Mouse (Mus musculus) Muller cell, postnatal 12 days (primary cell): Measurements from ENCODE around the gene Ap2a2.
A peak's percentile ranks its signal among the peaks of the same experiment; 100 is the strongest.

Source experiments
- DNase-seq: peaks from one replicate; pipeline ENCODE4 v3.0.0-alpha.2; 2015; ENCODE audit errors: inconsistent ontology term

Gene Ap2a2

DNA sequence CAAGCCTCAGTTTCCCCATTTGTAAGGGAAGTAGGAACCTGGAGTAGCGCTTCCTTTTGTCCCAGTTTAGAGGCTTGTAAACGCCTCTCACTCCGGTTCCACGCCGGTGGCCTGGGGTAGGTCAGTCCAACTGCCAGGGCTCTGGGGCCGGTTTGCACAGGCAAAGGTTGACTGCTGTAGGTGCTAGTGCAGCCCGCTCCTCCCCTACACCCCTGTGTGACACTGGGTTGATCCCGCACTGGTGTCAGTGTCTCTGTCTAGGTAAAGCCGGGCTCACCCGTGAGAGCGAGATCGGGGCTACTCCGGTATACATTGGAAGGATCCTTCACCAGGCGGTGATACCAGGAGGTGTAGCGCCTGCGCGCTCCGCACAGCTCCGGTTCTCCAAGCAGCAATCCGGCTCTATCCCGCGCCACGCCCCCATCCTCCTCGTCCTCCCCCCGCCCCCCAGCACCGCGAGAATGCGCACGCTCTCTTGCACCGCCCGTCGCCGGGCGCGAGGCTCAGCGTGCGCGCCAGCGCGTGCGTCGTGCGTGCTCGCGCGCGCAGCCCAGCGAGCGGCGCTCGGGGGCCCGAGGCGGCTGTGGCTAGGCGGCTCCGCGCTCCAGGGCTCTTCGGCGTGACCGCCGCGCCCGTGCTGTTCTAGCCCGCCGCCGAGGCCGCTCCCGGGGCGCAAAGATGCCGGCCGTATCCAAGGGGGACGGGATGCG lies at the start of gene Ap2a2:
Ap2a2 (plus strand) TSS at position 492 of the 710 bp plus-strand sequence.
- DNase-seq, result peak; percentile 97

DNA sequence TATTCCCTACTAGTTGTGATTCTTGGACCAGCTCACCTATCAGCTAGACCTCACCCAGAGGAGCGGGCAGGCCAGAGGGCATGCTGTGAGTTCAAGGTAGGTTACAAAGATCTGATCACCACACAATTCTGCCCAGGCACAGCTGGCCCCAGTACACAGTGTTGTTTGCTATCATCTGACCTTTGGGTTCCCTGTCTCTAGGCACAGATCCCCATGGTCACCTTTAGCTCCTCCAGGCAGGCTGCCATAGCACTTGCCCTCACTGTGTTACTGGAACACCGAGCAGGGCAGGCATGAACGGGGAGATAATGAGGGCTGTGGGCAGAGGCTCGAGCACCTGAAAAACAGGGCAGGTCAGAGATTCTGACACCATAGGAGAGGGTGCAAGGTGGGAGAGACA lies 44.3 kb upstream of the Ap2a2 start:
- DNase-seq, result no peak

DNA sequence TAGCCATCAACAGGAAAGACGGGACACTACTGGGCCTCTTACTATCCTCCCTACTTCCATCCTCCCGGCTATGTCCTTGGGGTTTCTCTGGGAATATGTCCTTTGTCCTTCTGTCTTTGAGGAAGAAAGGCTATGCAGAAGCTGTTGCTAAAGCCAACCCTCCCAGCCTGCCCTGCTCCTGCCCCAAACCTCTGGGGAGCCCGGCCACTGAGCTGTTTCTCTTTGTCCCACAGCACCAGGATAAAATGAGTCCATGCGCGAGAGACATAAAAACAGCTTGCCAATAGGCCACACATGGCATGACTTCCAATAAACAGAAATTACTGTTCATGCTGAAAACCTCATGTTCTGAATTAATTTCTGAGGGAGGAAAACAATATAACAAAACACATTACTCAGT lies 43.7 kb upstream of the Ap2a2 start:
- no peak for DNase-seq

DNA sequence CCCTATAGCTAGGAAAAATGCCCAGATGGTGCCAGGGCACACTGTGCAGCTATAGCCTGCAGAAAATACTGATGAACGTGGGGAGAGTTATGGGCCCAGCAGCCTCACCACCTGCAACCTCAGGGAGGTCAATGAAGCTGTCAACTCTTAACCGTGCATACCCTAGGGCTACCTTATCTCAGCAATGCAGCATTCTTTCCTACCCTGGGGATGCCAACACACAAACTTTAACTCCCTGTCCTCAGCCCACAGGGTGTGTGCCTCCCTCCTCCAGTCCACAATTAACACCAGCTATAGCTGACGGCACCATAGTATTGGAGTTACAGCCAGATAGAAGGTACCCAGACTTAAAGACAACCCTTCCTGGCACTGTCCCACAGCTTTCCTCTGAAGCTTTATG lies 43.0 kb upstream of the Ap2a2 start:
- DNase-seq, result no peak

DNA sequence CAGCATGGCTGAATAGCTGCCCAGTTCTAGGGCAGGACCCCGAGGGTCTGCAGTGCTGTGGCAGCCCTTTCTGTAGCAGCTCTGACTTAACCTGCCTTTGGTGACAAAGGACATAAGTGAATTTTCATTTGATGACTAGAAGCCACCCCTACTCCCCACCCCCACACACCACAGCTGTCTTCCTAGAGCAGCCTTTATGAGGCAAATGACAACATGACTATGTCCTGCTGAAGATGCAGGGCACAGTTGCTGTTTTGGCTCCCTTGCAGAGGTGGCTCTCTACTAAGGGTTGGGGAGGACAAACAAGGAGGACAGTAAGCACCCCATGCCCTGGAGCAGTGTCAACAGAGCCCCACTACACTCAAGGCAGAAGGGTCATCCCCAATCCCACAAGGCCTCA lies 42.2 kb upstream of the Ap2a2 start:
- no peak for DNase-seq

DNA sequence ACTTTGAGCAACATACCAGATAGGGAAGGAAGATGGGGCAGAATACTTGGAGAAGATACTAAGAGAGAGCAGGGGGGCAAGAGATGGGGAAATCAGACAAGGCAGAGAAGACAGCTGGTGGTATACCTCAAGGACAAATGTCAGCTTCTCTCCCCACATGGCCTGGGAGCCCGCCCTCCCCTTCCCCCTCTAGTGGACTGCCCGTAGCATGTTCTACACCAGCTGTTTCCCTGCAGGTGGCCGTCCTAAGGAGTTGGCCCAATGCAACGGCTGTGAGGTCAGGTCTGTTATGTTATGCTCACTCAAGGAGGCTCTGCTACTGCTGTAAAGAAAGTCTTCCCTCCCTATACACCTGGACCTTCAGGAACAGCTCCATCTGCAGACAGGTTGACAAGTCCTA lies 39.0 kb upstream of the Ap2a2 start:
- no peak for DNase-seq

DNA sequence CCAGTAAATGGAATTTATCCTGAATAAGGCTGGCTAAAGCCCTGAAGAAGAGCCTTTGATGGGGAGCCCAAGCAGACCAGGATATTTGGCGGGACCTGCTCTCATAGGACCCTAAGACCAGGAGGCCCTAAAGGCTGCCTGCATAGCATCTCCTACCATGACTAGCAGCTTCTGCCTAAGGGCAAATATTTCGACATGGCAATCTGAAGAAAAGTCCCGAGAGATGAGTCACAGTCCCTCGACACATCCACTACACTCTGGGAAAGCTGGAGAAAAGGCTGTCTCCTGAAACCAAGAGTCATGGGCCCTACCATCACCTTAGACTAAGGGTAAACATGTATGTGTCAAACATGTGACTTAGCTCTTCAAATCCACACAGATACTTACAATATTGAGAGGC lies 37.7 kb upstream of the Ap2a2 start:
- DNase-seq, result peak; percentile 45

DNA sequence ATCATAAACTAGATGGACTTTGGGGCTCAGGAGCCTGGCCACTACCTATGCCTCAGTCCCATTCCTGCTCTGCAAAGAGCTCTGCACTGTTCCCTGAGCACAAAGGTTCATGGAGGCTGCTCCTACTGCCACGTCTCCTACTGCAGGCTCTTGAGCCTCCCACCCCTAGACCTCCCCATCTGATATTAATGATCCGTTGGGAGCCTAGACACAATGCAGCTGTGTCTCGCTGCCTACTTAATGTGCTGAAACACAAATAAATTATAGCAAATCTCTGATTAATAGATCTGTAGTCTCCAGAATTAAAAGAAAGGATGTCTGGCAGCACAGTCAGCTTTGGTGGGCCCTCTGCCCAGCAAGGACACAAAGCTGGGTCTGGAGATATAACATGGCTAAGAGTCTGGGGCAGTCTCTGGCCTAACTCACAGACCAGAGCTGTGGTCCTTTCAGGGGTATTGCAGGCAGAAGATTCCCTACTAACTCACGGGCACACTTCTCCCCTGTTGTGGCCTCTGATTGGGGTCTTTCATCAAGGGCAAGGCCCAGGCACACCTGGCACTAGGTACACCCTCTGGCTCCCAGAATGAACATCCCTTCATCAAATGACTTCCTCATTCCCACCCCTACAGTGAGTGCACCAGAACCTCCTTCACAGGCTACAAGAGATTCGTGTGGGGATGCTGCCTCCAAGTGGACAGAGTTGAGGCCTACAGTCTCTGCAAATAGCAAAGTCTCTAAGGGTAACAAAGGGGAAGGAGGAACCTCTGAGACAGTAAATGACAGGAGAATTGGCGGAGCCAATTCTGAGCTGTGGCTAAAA lies 37.0 kb upstream of the Ap2a2 start:
- DNase-seq, result peak; percentile 68

DNA sequence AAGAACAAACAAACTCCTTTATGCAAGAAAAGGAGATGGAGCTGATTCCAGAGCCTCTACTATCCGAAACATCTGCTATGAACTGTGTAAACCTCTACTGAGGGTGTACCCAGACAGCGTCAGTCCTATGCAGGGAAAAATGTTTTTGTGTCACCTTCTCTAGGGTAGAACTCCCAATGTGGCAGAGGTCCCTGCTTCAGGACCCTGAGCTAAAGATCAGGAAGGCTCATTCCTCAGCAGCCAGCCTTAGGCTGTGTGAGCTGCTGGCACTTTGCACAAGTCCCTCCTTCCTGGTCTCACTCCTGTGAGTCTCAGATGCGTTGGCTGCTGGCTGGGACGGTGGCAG lies 36.4 kb upstream of the Ap2a2 start:
- no peak for DNase-seq

DNA sequence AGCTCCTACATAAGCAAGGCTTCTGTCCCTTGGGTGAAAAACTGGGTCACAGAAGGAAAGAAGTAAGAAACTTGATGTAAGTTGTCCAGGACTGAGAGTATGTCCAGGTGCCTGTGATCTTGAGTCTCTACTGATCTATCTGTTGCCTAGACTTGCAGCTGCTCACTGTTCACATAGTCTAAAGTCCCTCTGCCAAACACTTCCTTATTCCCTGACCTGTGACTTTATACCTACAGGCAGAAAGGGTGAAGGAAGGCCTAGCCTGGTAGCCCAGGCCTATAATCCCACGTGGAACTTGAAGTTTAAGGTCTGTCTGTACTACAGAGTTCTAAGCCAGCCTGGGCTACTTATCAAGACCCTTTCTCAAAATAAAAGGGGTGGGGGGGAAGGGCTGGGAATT lies 26.4 kb upstream of the Ap2a2 start:
- no peak for DNase-seq

DNA sequence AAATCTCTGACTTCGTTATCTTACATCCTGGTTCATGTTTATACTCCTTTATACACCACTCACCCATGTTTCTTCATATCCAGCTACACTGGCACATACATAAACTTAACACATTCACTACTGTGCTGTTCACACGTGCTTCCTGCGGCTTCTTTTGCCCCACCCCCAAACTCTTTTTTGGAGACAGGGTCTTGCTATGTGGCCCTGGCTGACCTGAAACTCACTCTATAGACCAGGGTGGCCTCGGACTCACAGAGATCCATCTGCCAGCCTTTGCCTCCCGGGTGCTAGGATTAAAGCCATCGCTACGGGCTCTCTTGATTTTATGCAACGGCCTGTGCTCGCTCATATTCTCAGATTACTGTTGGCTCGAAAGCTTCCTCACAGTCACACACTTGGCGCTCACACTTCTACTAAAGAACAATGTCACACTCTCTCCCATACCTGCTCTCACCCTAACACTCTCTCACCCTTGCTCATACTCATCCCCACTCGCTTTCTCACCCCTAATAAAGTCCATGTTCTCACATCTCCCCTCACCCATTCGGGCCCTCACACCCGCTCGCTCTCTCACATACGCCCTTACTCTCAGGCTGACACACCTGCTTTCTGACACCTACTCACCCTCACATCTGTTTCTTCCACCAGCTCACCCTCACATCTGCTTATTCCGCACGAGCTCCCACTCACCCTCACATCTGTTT lies 23.0 kb upstream of the Ap2a2 start:
- DNase-seq, result no peak

DNA sequence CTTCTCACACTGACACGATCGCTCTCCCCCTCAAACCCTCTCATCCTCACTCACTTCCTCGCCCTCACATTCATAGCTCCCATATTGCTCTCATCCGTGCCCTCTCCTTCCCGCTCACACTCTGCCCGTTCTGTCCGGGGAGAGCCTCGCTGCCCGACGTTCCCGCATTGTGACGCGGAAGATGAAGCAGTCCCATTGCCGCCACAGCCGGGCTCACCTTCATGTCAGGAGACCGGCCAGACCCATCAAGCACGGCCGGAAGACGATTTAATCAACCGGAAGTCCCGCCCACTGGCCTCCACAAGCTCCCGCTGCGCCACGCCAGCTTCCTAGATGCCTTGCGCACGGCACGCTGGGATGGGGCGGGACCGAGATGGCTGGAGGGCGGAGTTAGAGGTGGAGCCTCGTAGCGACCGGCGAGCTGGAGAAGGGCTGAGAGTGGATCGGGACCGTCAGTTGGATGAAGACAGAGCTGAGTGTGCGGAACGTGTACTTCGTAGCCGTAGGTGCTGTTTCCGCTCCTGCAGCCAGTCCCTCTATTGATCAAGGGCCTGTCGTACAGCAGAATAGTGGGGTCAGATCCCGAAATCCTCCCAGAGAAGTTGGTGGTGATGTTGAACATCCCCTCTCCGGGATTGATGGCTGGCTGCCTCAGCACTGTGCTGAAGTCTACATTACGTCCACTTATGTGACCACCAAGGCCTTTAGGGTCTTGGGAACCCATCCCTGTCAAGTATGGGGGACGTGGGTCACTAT lies 22.2 kb upstream of the Ap2a2 start, which contains the start of gene Chid1:
Chid1 (minus strand) TSS at position 302 of the 756 bp plus-strand sequence.
- peak; percentile 98 for DNase-seq

DNA sequence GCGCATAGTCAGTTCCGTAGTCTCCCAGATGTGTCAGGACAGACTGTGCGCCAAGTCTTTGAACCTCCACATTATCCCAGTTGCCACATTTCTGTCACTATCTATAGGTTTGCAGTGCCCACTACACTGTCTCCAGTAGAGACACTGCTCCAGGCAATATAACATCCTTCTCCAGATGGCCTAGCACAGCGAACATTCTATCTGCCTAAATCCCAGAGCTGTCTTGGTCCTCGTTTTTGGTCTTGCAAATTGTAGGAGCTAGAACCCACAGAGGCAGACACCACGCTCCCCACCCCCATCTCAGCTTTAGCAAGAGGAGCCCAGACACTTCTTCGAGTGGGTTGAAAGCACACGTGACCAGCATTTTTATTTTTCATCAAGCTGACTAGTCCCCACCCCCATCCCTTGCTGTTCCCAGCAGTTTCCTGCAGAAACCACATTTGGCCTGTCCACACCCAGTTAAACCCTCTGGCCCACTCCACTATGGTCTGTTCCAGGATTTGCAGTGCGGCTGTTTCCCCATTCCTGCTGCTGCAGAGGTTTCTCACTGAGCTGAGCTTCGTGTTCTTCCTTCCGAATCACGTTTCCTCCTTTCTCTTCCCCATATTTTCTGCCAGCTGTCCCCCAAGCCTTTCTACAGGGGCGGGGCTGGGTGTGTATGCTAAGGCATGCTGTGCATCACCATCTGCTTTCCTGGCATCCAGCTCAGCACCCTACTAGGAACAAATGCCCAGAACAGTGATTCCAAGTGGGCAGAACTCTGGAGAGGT lies 21.5 kb upstream of the Ap2a2 start:
- DNase-seq, result peak; percentile 32

DNA sequence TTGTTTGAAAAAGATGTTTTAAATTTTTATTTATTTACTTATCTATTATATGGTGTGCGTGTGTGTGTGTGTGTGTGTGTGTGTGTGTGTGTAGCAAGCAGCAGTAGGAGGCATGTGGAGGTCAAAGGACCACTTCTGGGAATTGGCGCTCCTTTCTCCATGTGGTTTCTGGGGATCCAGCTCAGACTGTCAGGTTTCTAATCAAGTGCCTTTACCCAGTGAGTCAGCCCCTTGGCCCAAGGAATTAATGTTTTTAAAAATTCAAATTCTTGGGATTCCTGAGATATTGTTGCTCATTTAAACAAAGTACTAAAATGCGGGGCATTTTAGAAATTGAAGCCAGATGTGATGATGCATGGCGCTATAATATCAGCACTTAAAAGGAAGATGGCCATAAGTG lies 20.3 kb upstream of the Ap2a2 start:
- peak; percentile 59 for DNase-seq

DNA sequence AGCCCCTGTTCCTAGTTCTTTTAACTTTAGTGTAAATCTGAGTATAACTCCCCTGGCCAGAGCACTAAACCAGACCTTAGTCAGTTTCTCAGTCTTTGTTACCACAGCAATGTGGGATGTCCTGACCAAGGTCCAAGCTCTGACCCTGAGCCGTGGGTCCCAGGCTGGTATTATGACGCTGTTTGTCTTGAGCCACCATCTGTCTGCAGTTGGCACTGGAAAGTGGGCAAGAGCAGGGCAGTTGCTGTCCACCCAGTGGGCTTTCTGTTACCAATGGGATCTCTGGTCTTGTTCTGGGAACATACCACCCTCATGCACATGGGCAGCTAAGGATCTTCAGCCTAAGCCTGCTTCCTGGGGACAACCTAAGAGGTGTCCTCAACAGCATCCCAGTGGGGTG lies 19.4 kb upstream of the Ap2a2 start:
- no peak for DNase-seq

DNA sequence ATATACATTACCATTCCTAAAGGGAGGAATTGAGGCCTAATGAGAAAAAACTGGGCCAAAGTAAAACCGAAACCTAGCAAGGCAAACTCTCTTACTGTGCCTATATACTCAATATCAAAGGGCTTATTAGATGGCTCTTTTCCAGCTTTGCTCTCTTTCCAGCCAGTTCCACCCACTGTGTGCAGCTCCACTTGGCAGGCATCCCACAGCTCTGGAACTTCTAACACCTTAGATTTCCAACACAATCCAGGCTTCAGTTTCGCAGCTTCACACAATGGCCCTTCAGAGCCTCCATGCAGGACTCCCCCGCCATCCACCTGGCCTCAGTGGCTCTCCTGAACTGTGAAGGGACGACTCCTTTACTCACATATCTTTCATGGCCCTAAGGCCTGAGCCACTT lies 17.3 kb upstream of the Ap2a2 start:
- DNase-seq, result peak; percentile 42

DNA sequence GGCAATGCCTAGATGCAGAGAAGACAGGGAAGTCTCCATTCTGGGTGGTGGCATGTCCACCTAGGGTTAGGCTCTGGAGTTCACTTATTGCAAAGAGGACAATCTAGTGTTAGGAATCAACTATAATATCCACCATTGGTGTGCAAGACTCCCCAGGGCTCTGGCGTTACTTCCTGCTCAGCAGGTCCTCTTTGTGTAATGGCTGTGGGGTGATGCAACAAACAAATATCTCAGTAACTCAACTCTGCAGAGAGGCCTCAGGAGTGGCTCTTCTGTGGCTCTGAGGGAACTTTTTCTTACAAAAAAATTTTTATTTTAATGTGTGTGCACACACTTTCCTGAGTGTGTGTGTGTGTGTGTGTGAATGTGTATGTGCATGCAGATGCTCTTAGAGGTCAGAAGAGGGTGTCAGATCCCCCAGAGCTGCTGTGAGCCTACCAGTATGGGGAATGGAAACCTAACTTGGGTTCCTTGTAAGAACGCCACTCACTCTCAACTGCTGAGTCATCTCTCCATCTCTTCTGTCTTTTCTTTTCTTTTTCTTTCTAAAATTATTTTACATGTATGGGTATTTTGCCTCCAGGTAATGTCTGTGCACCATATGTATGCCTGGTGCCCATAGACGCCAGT lies 12.4 kb upstream of the Ap2a2 start:
- DNase-seq, result no peak

DNA sequence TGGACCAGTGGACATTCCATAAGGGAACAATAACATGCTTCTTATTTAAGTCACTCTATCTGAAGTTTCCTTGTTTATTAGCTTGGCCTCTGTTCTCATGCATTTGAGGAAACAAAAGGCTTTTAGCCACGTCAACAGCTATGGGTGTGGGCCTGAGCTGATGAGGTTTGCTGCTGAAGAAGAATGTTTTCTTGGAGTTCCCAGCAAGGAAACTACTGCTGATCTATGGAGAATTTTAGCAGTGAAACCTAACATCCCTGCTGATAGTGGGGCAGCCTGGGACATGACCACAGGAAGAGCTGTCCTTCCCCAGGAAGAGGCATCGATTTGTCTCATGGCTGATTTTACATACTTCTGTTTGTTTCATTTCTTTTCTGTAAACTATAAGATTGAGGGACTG lies 11.5 kb upstream of the Ap2a2 start:
- DNase-seq, result no peak

DNA sequence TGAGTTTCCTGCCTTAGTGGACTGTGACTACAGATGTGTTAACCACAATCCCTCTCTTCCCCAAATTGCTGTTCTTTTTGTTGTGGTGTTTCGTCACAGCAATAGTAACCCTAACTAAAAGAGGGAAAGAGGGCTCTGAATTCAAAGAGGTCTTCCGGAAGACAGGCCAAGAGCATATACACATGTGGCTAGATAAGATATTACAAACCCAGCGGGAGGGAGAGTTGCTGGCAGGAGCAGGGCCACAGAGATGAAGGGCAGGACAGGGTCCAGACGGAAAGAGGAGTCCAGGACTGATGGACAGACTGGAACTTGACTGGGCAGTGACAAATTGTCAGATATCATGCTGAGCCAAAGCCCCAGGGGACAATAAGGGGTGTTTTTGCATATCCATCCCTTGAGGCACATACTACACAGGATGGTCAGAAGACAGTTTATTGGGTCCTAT lies 3.6 kb upstream of the Ap2a2 start:
- no peak for DNase-seq

DNA sequence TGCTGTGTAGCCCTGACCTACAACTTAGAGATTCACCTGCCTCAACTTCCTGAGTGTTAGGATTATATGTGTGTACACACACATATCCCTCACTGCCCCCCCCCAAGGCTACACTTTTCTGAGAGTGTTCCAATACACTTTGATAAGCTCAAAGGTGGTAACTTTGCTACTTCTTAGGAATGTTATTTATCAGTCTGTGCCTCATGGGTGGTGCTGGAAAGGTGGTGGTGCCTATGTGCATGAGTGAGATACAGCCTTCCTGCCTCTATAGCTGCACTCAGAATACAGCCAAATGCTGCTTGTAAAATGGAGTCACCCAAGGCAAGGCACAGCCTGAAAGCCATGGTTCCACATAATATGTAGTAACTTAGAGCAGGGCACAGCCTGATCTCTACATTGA lies 3.0 kb upstream of the Ap2a2 start:
- DNase-seq, result no peak
